Mouse (Mus musculus) heart, postnatal 25 days (tissue): ENCODE results near the gene Ppp1r36. TPM values are rescaled to one million over a fixed set of nuclear protein-coding genes. Genes with fewer than 3 reads are reported as not detected.

Experiments
- DNase-seq: peaks from one replicate; pipeline ENCODE4 v3.0.0; 2022; ENCODE audit warnings: low spot score
- intact Hi-C: fragments of 180-260 bp; cut with DNase I; formaldehyde crosslinking; loops from one replicate; pipeline ENCODE4 v1.15.1; 2025
- total RNA-seq, 2 experiments: library from RNA; stranded (reverse); gene quantifications; 2 replicates each; pipeline ENCODE4 v1.2.3; 2021

The Ppp1r36 gene
- total RNA-seq, 2 experiments from 2014 or later, result not detected

DNA sequence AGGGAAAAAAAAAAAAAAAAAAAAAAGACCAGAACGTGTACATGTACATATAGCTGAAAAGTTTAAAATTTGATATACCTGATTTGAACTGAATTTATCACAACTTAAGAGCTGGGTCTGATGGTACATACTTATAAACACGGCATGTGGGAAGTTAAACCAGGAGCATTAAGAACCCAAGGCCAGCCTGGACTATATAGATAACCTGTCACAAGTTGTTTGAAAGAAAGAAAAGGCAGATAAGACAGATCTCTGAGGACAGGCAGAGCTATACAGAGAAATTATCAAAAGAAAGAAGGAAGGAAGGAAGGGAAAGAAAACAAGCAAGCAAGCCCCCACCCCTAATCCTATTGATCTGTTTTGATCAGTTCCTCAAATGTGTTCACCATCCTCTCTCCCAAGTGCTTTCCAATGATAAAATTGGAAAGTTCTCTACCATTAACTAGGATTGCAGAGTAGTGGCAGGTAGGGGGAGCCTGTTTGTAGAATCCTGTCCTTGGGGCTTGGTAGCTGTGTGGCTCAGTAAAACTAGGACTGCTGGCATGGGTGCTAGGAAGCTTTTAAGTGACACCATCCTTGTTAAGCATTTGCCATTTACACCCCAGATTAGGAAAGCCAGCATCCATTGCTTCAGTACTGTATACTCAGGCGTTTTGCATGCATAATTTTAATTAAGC, 25.6 kb upstream of the Ppp1r36 start:
- DNase-seq, result no peak

DNA sequence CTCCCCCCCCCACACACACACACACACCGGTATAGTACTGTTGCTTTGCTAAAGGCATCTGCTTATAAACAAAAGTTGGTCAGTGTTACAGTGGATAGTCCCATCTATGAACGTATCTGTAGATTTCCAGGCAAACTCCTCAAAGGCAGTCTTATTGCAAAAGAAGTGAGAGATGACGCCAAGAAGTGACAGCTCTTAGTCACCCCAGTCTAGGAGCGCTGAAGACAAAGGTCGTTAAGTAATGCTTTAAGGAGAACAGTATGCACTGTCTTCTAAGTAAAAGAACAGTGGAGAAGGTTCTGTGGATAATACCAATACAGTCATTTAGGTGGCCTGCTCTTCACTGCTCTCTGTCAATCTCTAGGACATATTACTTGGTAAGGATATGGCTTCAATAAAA, 24.4 kb upstream of the Ppp1r36 start:
- DNase-seq, result no peak
- intact Hi-C loops, result no loop called here

More for the DNA sequence above, 25.6 kb upstream of the Ppp1r36 start:
- intact Hi-C loops, result no loop called here

GRCm38 (mm10) chr12:76397281-76397680, 20.1 kb upstream of the Ppp1r36 start:
- intact Hi-C loops, result no loop called here
- no peak for DNase-seq

DNA sequence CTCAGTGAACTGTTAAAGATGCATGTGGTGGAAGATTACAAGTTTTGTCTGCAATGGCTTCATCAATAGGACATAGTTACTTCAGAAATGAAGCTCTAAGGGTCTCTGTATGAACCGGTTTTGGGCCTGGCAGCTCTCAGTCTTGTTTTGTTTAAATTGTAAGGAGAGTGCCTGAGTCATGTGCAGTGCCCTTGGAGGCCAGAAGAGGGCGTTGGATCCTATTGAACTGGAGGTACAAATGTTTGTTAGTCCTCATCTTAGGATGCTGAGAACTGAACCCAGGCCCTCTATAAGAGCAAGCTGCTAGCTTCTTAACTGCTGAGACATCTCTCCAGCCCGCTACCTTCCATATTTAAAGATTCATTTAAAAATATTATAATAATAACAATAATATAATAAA, 15.7 kb upstream of the Ppp1r36 start:
- no peak for DNase-seq
- intact Hi-C loops, result loop anchor here (2.0 to 10.0 kb wide), 2 partner anchors 31 to 193 kb away; partner anchors contain the start of gene Zbtb1

DNA sequence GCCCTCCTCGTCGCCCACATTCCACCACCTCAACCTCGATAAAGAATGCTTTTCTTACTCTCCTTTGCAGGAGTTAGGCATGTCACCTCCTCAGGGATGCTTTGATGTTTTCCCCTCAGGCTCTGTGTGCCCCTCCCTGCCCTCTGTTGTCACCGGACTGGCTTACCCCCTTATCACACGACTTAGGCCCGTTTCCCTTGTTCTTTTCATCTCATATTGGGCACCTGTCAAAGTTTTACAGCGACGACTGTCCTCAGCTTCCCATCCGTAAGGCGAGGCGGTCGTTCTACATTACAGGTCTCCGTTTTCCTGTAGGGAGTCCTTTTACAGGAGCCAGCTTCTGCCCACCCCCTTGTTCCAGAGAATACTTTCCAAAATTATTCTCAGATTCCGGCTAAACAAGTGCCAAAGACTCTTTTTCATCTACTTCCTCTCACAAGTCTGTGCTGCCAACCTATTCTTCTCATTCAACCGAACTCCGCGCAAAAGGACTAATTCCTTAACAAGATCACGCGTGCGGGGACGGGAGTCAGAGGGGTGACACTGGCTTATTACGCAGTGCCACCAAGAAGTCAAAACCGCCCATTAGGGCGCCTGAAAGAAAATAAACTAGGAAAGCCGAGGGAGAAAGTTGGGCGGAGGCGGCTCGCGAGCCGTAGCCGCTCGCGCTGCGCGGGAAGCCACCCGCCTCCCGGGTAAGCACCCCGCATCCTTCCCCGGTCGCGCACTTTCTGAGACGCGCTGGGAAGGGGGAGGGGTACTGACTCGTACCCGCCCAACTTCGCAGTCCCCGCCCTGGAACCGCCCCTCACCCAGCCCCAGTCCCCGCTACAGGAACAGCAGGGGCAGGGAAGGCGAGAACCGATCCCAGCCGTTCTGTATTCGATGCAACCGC, 14.1 kb upstream of the Ppp1r36 start:
- intact Hi-C loops, result loop anchor here (2.0 to 10.0 kb wide), 2 partner anchors 32 to 192 kb away; partner anchors contain the start of gene Zbtb1
- no peak for DNase-seq

DNA sequence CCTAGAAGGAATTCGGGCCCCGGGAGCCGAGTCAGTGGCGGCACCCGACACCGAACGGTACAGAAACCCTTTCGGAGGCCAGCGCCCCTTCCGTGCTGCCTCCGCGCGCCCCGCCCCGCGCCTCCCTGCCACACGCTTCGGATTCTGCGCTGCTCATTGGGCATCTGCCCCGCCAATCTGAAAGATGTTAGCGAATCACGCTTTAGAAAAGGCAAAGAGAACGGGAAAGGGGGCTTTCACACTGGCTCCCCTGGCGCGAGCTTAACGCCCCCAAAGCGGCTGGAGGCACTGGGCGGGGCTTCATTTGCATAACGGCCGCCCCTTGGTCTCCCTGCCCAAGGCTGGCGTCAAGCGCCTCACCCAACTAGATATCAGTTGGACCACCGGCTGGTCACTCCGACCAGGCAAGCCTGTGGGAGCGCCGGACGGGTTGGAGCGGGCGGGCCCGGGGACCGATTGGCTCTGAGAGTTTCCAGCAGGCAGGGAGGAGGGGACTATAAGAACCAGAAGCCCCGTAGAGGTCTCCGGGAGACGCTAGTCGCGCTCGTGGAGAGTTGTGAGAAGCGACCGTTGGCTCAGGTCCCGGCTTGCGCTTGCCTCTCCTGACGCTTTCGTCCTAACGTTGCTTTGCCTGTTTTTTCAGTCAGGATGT, 13.3 kb upstream of the Ppp1r36 start, which contains the start of gene Hspa2:
Gene Hspa2 (plus strand): TSS at position 291 of the 652 bp plus-strand sequence.
- intact Hi-C loops, result loop anchor here (2.0 to 10.0 kb wide), 2 partner anchors 33 to 191 kb away; partner anchors contain the start of gene Zbtb1

GRCm38 (mm10) chr12:76404836-76405182, 12.5 kb upstream of the Ppp1r36 start:
- DNase-seq, result no peak
- intact Hi-C loops, result loop anchor here (5.0 to 10.0 kb wide), 2 partner anchors 67 to 190 kb away; no protein-coding TSS in a partner anchor

More for the DNA sequence above, 13.3 kb upstream of the Ppp1r36 start, which contains the start of gene Hspa2:
- peak; percentile 100 for DNase-seq

DNA sequence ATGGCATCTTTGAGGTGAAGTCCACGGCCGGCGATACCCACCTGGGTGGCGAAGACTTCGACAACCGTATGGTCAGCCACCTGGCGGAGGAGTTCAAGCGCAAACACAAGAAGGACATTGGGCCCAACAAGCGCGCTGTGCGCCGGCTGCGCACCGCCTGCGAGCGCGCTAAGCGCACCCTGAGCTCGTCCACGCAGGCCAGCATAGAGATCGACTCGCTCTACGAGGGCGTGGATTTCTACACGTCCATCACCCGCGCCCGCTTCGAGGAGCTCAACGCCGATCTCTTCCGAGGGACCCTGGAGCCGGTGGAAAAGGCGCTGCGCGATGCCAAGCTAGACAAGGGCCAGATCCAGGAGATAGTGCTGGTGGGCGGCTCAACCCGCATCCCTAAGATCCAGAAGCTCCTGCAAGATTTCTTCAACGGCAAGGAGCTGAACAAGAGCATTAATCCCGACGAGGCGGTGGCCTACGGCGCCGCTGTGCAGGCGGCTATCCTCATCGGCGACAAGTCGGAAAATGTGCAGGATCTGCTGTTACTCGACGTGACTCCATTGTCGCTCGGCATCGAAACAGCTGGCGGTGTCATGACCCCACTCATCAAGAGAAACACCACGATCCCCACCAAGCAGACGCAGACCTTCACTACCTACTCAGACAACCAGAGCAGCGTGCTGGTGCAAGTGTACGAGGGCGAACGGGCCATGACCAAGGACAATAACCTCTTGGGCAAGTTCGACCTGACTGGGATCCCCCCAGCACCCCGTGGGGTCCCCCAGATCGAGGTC, 12.0 kb upstream of the Ppp1r36 start:
- intact Hi-C loops, result loop anchor here (5.0 to 10.0 kb wide), 2 partner anchors 67 to 189 kb away; no protein-coding TSS in a partner anchor
- no peak for DNase-seq

GRCm38 (mm10) chr12:76405971-76406370, 11.4 kb upstream of the Ppp1r36 start:
- no peak for DNase-seq
- intact Hi-C loops, result loop anchor here (5.0 to 10.0 kb wide), 2 partner anchors 66 to 189 kb away; no protein-coding TSS in a partner anchor

DNA sequence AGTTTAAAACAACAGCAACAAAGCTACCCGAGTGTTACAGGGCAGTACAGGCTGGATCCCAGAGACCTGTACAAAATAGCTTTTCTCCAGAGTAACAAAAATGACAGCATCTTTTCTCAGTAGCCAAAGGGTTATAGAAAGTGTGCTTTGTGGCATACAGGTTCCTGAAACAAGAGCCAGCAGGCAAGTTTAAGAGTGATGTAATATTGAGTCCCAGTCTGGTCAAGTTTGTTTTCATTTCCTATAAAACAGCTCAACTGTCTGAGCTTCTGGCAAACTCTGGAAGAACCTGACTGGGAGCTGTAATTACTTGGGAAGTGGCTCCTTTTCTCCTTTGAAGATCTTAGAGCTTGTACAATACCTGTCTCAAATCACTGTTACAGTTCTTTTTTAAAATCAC, 10.2 kb upstream of the Ppp1r36 start:
- intact Hi-C loops, result loop anchor here (5.0 to 10.0 kb wide), 2 partner anchors 65 to 188 kb away; no protein-coding TSS in a partner anchor

DNA sequence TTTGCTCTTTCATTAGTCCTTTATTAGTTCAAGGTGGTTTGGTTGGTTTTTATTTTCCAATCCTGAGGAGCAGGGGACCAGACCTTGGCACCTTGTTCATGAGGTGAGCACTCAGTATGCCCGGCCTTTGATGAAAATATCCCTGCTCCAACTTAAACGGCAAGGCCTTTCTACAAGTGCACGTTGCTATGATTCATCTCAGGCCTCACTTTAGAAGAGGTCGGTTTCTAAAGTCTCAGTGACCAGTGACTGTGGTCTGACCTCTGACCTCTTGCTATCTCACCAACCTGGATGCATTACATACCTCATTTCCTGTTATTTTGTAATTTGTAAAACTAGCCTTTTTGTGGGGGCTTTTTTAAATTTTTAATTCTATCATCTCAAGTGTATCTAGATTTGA, 8.2 kb upstream of the Ppp1r36 start:
- intact Hi-C loops, result loop anchor here (5.0 to 10.0 kb wide), 2 partner anchors 63 to 186 kb away; no protein-coding TSS in a partner anchor
- DNase-seq, result no peak

More for the DNA sequence above, 10.2 kb upstream of the Ppp1r36 start:
- no peak for DNase-seq

- no peak for DNase-seq
- intact Hi-C loops, result no loop called here
Measured at GRCm38 (mm10) chr12:76415383-76416010, 1.8 kb upstream of the Ppp1r36 start.

DNA sequence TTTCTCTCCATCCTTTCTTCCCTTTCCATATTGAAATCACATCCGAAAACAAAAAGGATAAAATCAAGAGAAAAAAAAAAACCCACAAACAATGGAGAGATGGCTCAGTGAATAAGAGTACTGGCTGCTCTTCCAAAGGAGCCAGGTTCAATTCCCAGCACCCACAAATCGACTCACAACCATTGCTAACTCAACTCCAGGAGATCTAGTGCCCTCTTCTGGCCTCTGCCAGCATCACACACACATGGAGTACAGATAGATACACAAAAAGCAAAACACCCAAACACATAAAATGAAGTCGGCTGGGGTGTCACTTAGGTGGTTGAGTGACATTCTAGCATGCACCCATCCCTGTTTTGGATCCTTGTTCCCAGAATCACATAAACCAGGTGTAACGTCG, 1.0 kb downstream of the Ppp1r36 start:
- no peak for DNase-seq
- intact Hi-C loops, result no loop called here

DNA sequence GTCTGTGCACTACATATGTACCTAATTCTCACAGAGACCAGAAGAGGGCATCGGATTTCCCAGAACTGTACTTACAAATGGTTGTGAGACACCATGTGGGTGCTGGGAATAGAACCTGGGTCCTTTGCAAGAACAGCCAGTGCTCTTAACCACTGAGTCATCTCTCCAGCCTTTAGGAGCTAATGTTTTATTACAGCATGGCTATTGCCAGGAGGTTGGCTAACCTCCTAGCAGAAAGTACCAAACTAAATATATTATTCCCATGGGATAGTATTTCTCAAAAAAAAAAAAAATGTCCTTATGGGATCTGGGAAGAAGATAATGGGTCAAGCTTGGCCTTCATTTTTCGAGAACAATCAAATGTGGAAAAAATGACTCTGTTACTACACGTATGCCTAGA, 7.9 kb downstream of the Ppp1r36 start:
- no peak for DNase-seq
- intact Hi-C loops, result no loop called here

DNA sequence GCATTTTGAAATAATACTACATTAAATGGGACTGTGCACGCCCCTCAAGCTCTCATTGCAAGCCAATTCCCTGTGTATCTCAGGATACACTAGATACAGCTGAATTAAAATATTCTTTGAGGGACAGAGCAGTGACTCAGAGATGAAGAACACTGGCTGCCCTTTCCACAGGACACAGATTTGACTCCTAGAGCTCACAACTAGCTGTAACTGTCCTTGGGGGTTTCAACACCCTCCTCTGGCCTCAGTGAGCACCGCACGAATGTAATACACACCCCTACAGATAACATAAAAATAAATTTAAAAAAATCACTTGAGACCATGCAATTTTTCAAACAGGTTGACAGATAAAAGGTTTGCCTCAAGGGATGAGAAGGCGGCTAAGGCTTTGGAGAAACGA, 10.2 kb downstream of the Ppp1r36 start:
- intact Hi-C loops, result no loop called here
- no peak for DNase-seq

GRCm38 (mm10) chr12:76430879-76431406, 13.6 kb downstream of the Ppp1r36 start:
- DNase-seq, result no peak
- intact Hi-C loops, result no loop called here

DNA sequence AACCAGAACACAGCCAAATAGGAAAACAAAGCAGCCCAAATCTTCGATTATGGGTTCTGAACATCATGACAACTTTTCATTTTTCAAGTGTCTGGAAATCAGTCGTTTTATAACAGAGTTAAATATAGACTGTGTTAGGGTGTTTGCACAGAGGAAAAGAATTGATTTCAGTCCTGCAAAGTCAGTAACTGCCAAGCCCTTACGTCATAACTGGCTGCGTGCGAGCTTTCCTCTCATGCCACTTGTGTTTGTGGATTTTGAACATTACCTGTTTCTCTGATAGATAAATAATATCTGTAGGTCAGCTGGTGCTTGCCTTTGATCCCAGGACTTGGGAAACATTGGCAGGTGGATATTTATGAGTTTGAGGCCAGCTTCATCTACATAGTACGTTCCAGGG, 14.1 kb downstream of the Ppp1r36 start:
- DNase-seq, result no peak
- intact Hi-C loops, result no loop called here

DNA sequence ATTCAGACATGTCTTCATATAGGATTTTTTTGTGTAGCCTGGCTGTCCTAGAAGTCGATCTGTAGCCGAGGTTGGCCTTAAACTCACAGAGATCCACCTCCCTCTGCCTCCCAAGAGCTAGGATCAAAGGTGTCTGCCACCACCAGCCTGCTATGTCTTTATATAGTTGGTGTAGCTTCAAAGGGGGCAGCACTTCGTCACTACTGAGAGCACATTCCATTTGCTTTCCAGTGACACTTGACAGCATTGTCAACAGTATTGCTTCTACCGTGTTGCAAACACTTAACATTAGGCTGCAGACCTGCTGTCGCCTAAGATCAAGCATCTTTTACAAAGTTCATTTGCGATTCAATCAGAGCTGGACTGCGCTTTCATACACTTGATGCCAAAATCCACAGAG, 16.8 kb downstream of the Ppp1r36 start:
- DNase-seq, result no peak
- intact Hi-C loops, result no loop called here

- intact Hi-C loops, result no loop called here
- no peak for DNase-seq
Measured at GRCm38 (mm10) chr12:76435084-76435483, 17.7 kb downstream of the Ppp1r36 start.
